Mouse (Mus musculus) midbrain, embryonic 15.5 days (tissue): ENCODE data around the gene Adk. TPM values are rescaled to one million over a fixed set of nuclear protein-coding genes. Genes with fewer than 3 reads are reported as not detected.

Source experiments
- ATAC-seq: fragments of 200-750 bp; cut with Nextera tagmentation; replicated peaks from 2 replicates; pipeline ENCODE4 v1.8.0; 2017; ENCODE audit warnings: moderate TSS enrichment
- H3K27ac ChIP-seq: fragments of 300-500 bp; sonication (generic); 2 replicates; pipeline ENCODE4 v1.5.1; 2015; ENCODE audit warnings: mild to moderate bottlenecking, inconsistent platforms
- H3K27me3 ChIP-seq: fragments of 300-500 bp; sonication (generic); replicated peaks from 2 replicates; pipeline ENCODE4 v1.6.1; 2015; ENCODE audit warnings: inconsistent platforms
- H3K36me3 ChIP-seq: fragments of 300-500 bp; sonication (generic); replicated peaks from 2 replicates; pipeline ENCODE4 v1.6.1; 2015; ENCODE audit warnings: inconsistent platforms
- H3K4me1 ChIP-seq: fragments of 300-500 bp; sonication (generic); 2 replicates; pipeline ENCODE4 v1.6.1; 2015; ENCODE audit warnings: inconsistent platforms
- H3K4me2 ChIP-seq: fragments of 300-500 bp; sonication (generic); 2 replicates; pipeline ENCODE4 v1.6.1; 2015; ENCODE audit warnings: inconsistent platforms, mild to moderate bottlenecking, moderate library complexity
- H3K4me3 ChIP-seq: fragments of 300-500 bp; sonication (generic); 2 replicates; pipeline ENCODE4 v1.5.1; 2015; ENCODE audit warnings: mild to moderate bottlenecking, inconsistent platforms
- H3K9ac ChIP-seq: fragments of 300-500 bp; sonication (generic); 2 replicates; pipeline ENCODE4 v1.6.1; 2015; ENCODE audit warnings: mild to moderate bottlenecking, inconsistent platforms
- H3K9me3 ChIP-seq: fragments of 300-500 bp; sonication (generic); 2 replicates; pipeline ENCODE4 v1.6.1; 2016; ENCODE audit warnings: inconsistent platforms
- WGBS: fragments of 180-500 bp; shearing (Covaris S2); methylation state at CpG from one replicate; pipeline ENCODE4 v1.1.7; 2015; ENCODE audit warnings: mixed read lengths; 5-methylcytosine and 5-hydroxymethylcytosine counted together
- polyA plus RNA-seq: library from polyadenylated mRNA; unstranded; fragments of >200 nt; fragmentation: Nextera tagmentation; extraction: Ambion mirVana; gene quantifications from 2 replicates; pipeline ENCODE4 v1.2.1, GENCODE M21; 2015

Adk gene
- polyA plus RNA-seq = 34.8 and 38.4 TPM in 2 replicates

GRCm38 (mm10) chr14:21052112-21052780, at the start of gene Adk, which contains the start of gene Ap3m1:
TSS of gene Adk (plus strand) at chr14:21052574.
TSS of gene Ap3m1 (minus strand) at chr14:21052508.
- Histone ChIP-seq H3K27ac (peak within 1 kb of the TSS; percentile 97), H3K9ac (peak within 1 kb of the TSS; percentile 76), H3K9me3 (no peaks in the 10 kb centered on the region), H3K4me1 (peaks cover 16% of the 10 kb centered on the region), H3K27me3 (no peaks in the 10 kb centered on the region), H3K4me3 (peak within 1 kb of the TSS; percentile 82), H3K4me2 (peak within 1 kb of the TSS; percentile 93), H3K36me3 (no peaks in the 10 kb centered on the region)
- ATAC-seq = peak; percentile 98
- WGBS = 0% methylated on average over 48 of the region's 48 CpGs

GRCm38 (mm10) chr14:21013800-21014334, 38.5 kb upstream of the Adk start:
- WGBS = 94% methylated on average over 5 of the region's 5 CpGs
- no peaks in the 10 kb centered on the region for H3K4me1 ChIP-seq

GRCm38 (mm10) chr14:21017871-21018270, 34.5 kb upstream of the Adk start:
- no peak for ATAC-seq
- Histone ChIP-seq H3K36me3 (peaks cover 3% of the 10 kb centered on the region; the same call in 1 of the 2 replicates), H3K4me2 (no peak overlapping the region), H3K4me1 (no peaks in the 10 kb centered on the region), H3K27ac (no peak overlapping the region), H3K4me3 (no peak overlapping the region), H3K27me3 (no peaks in the 10 kb centered on the region), H3K9me3 (no peaks in the 10 kb centered on the region), H3K9ac (no peak overlapping the region)
- 92% methylated on average over 5 of the region's 5 CpGs for WGBS

More at GRCm38 (mm10) chr14:21013800-21014334, 38.5 kb upstream of the Adk start:
- no peaks in the 10 kb centered on the region for H3K27me3 ChIP-seq
- no peak overlapping the region for H3K27ac ChIP-seq
- H3K36me3 ChIP-seq = no peaks in the 10 kb centered on the region
- ATAC-seq = no peak
- no peak overlapping the region for H3K4me2 ChIP-seq
- H3K9me3 ChIP-seq = no peaks in the 10 kb centered on the region
- H3K9ac ChIP-seq = no peak overlapping the region
- no peak overlapping the region for H3K4me3 ChIP-seq

- peak; percentile 81 for ATAC-seq
- WGBS = 29% methylated on average over 3 of the region's 3 CpGs
Observed at GRCm38 (mm10) chr14:21018977-21019376, 33.4 kb upstream of the Adk start.

GRCm38 (mm10) chr14:21020435-21020834, 31.9 kb upstream of the Adk start:
- no peak for ATAC-seq
- H3K9ac ChIP-seq = no peak overlapping the region

More at GRCm38 (mm10) chr14:21018977-21019376, 33.4 kb upstream of the Adk start:
- Histone ChIP-seq H3K27ac (no peak overlapping the region), H3K36me3 (peaks cover 3% of the 10 kb centered on the region; the same call in 1 of the 2 replicates), H3K27me3 (no peaks in the 10 kb centered on the region), H3K4me1 (no peaks in the 10 kb centered on the region), H3K9ac (no peak overlapping the region), H3K4me2 (no peak overlapping the region), H3K9me3 (no peaks in the 10 kb centered on the region), H3K4me3 (no peak overlapping the region)

GRCm38 (mm10) chr14:21027542-21027941, 24.8 kb upstream of the Adk start:
- Histone ChIP-seq H3K27me3 (no peaks in the 10 kb centered on the region), H3K36me3 (no peaks in the 10 kb centered on the region; the same call in 1 of the 2 replicates), H3K4me3 (no peak overlapping the region), H3K4me2 (no peak overlapping the region), H3K9me3 (no peaks in the 10 kb centered on the region), H3K27ac (no peak overlapping the region), H3K9ac (no peak overlapping the region), H3K4me1 (no peaks in the 10 kb centered on the region)
- ATAC-seq = no peak

More at GRCm38 (mm10) chr14:21020435-21020834, 31.9 kb upstream of the Adk start:
- no peaks in the 10 kb centered on the region for H3K4me1 ChIP-seq
- 88% methylated on average over 8 of the region's 8 CpGs for WGBS
- H3K4me3 ChIP-seq = no peak overlapping the region
- no peaks in the 10 kb centered on the region for H3K27me3 ChIP-seq
- peaks cover 3% of the 10 kb centered on the region; the same call in 1 of the 2 replicates for H3K36me3 ChIP-seq
- no peak overlapping the region for H3K27ac ChIP-seq
- H3K4me2 ChIP-seq = no peak overlapping the region
- H3K9me3 ChIP-seq = no peaks in the 10 kb centered on the region

- H3K4me2 ChIP-seq = no peak overlapping the region
- H3K27me3 ChIP-seq = no peaks in the 10 kb centered on the region
- H3K27ac ChIP-seq = no peak overlapping the region
- H3K36me3 ChIP-seq = no peaks in the 10 kb centered on the region; the same call in 1 of the 2 replicates
- no peaks in the 10 kb centered on the region for H3K4me1 ChIP-seq
- no peak overlapping the region for H3K9ac ChIP-seq
- WGBS = 90% methylated on average over 11 of the region's 11 CpGs
- no peak overlapping the region for H3K4me3 ChIP-seq
- no peaks in the 10 kb centered on the region for H3K9me3 ChIP-seq
- no peak for ATAC-seq
Observed at GRCm38 (mm10) chr14:21029025-21029659, 23.2 kb upstream of the Adk start.

GRCm38 (mm10) chr14:21031783-21032511, 20.4 kb upstream of the Adk start:
- Histone ChIP-seq H3K9me3 (no peaks in the 10 kb centered on the region), H3K36me3 (peaks cover 6% of the 10 kb centered on the region), H3K4me1 (no peaks in the 10 kb centered on the region), H3K27ac (no peak overlapping the region), H3K4me3 (no peak overlapping the region), H3K27me3 (no peaks in the 10 kb centered on the region), H3K9ac (no peak overlapping the region), H3K4me2 (no peak overlapping the region)
- WGBS = 79% methylated on average over 6 of the region's 6 CpGs
- ATAC-seq = no peak; the same call in 1 of the 2 replicates

- Histone ChIP-seq H3K4me1 (no peaks in the 10 kb centered on the region), H3K4me2 (no peak overlapping the region), H3K36me3 (peaks cover 20% of the 10 kb centered on the region), H3K4me3 (no peak overlapping the region), H3K9me3 (no peaks in the 10 kb centered on the region), H3K9ac (no peak overlapping the region), H3K27me3 (no peaks in the 10 kb centered on the region), H3K27ac (no peak overlapping the region)
- 92% methylated on average over 4 of the region's 4 CpGs for WGBS
- ATAC-seq = no peak
Observed at GRCm38 (mm10) chr14:21034271-21034670, 18.1 kb upstream of the Adk start.

GRCm38 (mm10) chr14:21034791-21035190, 17.6 kb upstream of the Adk start:
- no peak for ATAC-seq
- Histone ChIP-seq H3K27me3 (no peaks in the 10 kb centered on the region), H3K4me3 (no peak overlapping the region), H3K9me3 (no peaks in the 10 kb centered on the region), H3K9ac (no peak overlapping the region), H3K4me1 (no peaks in the 10 kb centered on the region), H3K4me2 (no peak overlapping the region), H3K27ac (no peak overlapping the region), H3K36me3 (peaks cover 25% of the 10 kb centered on the region)
- 92% methylated on average over 3 of the region's 3 CpGs for WGBS

GRCm38 (mm10) chr14:21039077-21039476, 13.3 kb upstream of the Adk start:
- Histone ChIP-seq H3K27ac (no peak overlapping the region), H3K4me3 (no peak overlapping the region), H3K27me3 (no peaks in the 10 kb centered on the region), H3K36me3 (peaks cover 34% of the 10 kb centered on the region), H3K9ac (no peak overlapping the region), H3K4me1 (no peaks in the 10 kb centered on the region), H3K9me3 (no peaks in the 10 kb centered on the region), H3K4me2 (no peak overlapping the region)
- WGBS = 93% methylated on average over 12 of the region's 12 CpGs
- no peak for ATAC-seq

GRCm38 (mm10) chr14:21039623-21040022, 12.8 kb upstream of the Adk start:
- peaks cover 37% of the 10 kb centered on the region for H3K36me3 ChIP-seq
- H3K4me2 ChIP-seq = no peak overlapping the region
- no peak for ATAC-seq
- 92% methylated on average over 4 of the region's 4 CpGs for WGBS
- no peaks in the 10 kb centered on the region for H3K27me3 ChIP-seq
- no peaks in the 10 kb centered on the region for H3K4me1 ChIP-seq
- H3K9ac ChIP-seq = no peak overlapping the region
- no peak overlapping the region for H3K4me3 ChIP-seq
- H3K9me3 ChIP-seq = no peaks in the 10 kb centered on the region
- no peak overlapping the region for H3K27ac ChIP-seq
